Comparison of ENCODE assay signal across 21 mouse cellular contexts in the genomic region with DNA sequence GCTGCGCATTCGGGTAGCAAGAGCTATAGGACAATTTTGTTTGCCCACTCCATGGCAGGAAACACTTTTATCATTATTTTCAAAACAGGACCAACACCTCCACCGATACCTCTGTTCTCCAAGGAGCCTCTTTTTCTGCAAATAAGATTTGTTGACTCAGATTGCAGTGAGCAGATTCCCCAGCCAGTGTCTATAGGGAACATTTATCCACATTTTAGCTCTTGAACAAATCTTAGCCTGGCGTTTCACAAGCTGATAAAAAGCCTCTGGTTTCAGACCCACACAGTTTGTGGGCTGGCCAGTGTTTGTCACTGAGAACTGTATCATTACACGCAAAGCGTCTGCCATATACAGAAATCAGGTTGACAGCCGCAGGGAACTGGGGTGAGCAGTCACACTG.
DNase-seq lines count a peak whose midpoint lies in the region; ATAC-seq and TF ChIP-seq lines count a peak whose summit lies in the region.
"Had no signal": no experiment of that assay in that cellular context is flagged by ENCODE, and none has a peak within 500 bp of the region (broad histone marks: within the 10 kb centered on the region; RNA-seq: fewer than 3 reads in every experiment).

No protein-coding gene starts in this region.

- peaks cover 11% of the 10 kb centered on the region for H3K36me3 ChIP-seq in forebrain, embryonic 15.5 days
- H3K36me3 ChIP-seq in forebrain, embryonic 13.5 days (ENCODE audit: poor library complexity, severe bottlenecking), result peaks cover 11% of the 10 kb centered on the region
- H3K36me3 ChIP-seq in intestine, embryonic 14.5 days (ENCODE audit: control insufficient read depth, insufficient read depth, low read length), result no peaks in the 10 kb centered on the region
- H3K36me3 ChIP-seq in intestine, postnatal 0 days (ENCODE audit: control insufficient read depth, insufficient read depth), result no peaks in the 10 kb centered on the region
- no peaks in the 10 kb centered on the region for H3K36me3 ChIP-seq in neural tube, embryonic 14.5 days (ENCODE audit: control insufficient read depth, insufficient read depth, low read length)
- H3K36me3 ChIP-seq in neural tube, embryonic 15.5 days, result peaks cover 3% of the 10 kb centered on the region; the same call in 1 of the 2 replicates

- H3K4me2 ChIP-seq in forebrain, embryonic 15.5 days (replicated peaks), result no peak overlapping the region
- no peak overlapping the region for H3K4me2 ChIP-seq in forebrain, embryonic 13.5 days
- no peak overlapping the region for H3K4me2 ChIP-seq in intestine, embryonic 14.5 days (ENCODE audit: low read length)
- H3K4me2 ChIP-seq in intestine, postnatal 0 days (replicated peaks; ENCODE audit: low read depth), result no peak overlapping the region
- H3K4me2 ChIP-seq in neural tube, embryonic 14.5 days (ENCODE audit: low read depth, low read length), result no peak overlapping the region
- H3K4me2 ChIP-seq in neural tube, embryonic 15.5 days, result no peak overlapping the region
- H3K4me2 ChIP-seq: heart, embryonic 13.5 days; hindbrain, embryonic 14.5 days had no signal

- H3K27me3 ChIP-seq in forebrain, embryonic 15.5 days, result no peaks in the 10 kb centered on the region
- no peaks in the 10 kb centered on the region for H3K27me3 ChIP-seq in forebrain, embryonic 13.5 days
- no peaks in the 10 kb centered on the region for H3K27me3 ChIP-seq in intestine, embryonic 14.5 days (replicated peaks; ENCODE audit: control insufficient read depth, insufficient read depth, low read length)
- no peaks in the 10 kb centered on the region for H3K27me3 ChIP-seq in intestine, postnatal 0 days (replicated peaks; ENCODE audit: control insufficient read depth, insufficient read depth, low read length)
- no peaks in the 10 kb centered on the region for H3K27me3 ChIP-seq in neural tube, embryonic 14.5 days (ENCODE audit: control insufficient read depth, insufficient read depth, low read length)
- H3K27me3 ChIP-seq in neural tube, embryonic 15.5 days (replicated peaks), result no peaks in the 10 kb centered on the region
- H3K27me3 ChIP-seq: heart, embryonic 13.5 days had no signal

- no peak for TF ChIP-seq CTCF in intestine, postnatal 0 days (IDR thresholded peaks at IDR 0.05; ENCODE audit: low read depth)

- no peak for ATAC-seq in forebrain, embryonic 15.5 days (replicated peaks)
- ATAC-seq in forebrain, embryonic 13.5 days, result no peak
- no peak for ATAC-seq in intestine, embryonic 14.5 days (replicated peaks; ENCODE audit: low FRiP score, low TSS enrichment, low read depth)
- ATAC-seq in intestine, postnatal 0 days, result no peak
- no peak for ATAC-seq in neural tube, embryonic 14.5 days (ENCODE audit: low read depth)
- ATAC-seq in neural tube, embryonic 15.5 days (ENCODE audit: low FRiP score), result no peak
- ATAC-seq: forebrain, embryonic 14.5 days; hindbrain, postnatal 0 days had no signal

- H3K27ac ChIP-seq in forebrain, embryonic 15.5 days (replicated peaks), result 0 out of 2 replicates have a peak overlapping the region, but pooled peaks have one; percentile 29
- no peak overlapping the region for H3K27ac ChIP-seq in forebrain, embryonic 13.5 days
- no peak overlapping the region for H3K27ac ChIP-seq in intestine, embryonic 14.5 days (ENCODE audit: low read depth)
- no peak overlapping the region for H3K27ac ChIP-seq in intestine, postnatal 0 days (ENCODE audit: low read depth, low read length)
- peak overlapping the region; percentile 4; the same call in 1 of the 2 replicates for H3K27ac ChIP-seq in neural tube, embryonic 14.5 days (ENCODE audit: low read depth, low read length)
- H3K27ac ChIP-seq in neural tube, embryonic 15.5 days (replicated peaks), result no peak overlapping the region
- H3K27ac ChIP-seq: forebrain, embryonic 10.5 days; gastrocnemius, adult 2 months; heart, embryonic 13.5 days; hindbrain, embryonic 14.5 days; hindbrain, postnatal 0 days had no signal

- DNase-seq in intestine, embryonic 14.5 days (ENCODE audit: low spot score), result peak; percentile 42
- DNase-seq: adrenal gland, adult 8-10 months; adrenal gland, postnatal 25 days; cerebellum, adult 18-20 months; cerebellum, adult 9-10 months; cerebellum, postnatal 14 days; gastrocnemius, adult 2 months; gastrocnemius, postnatal 14 days; heart, adult 18-20 months; heart, postnatal 14 days; heart, postnatal 4 days had no signal

- 88% methylated on average over 7 of the region's 7 CpGs for WGBS in forebrain, embryonic 15.5 days
- 89% methylated on average over 7 of the region's 7 CpGs for WGBS in forebrain, embryonic 13.5 days
- WGBS in intestine, embryonic 14.5 days, result 76% methylated on average over 7 of the region's 7 CpGs
- 74% methylated on average over 7 of the region's 7 CpGs for WGBS in intestine, postnatal 0 days
- WGBS in neural tube, embryonic 14.5 days, result 83% methylated on average over 7 of the region's 7 CpGs
- WGBS in neural tube, embryonic 15.5 days, result 81% methylated on average over 7 of the region's 7 CpGs

- H3K9ac ChIP-seq in forebrain, embryonic 15.5 days (replicated peaks), result no peak overlapping the region
- no peak overlapping the region for H3K9ac ChIP-seq in forebrain, embryonic 13.5 days
- H3K9ac ChIP-seq in intestine, embryonic 14.5 days (ENCODE audit: low read length), result no peak overlapping the region
- no peak overlapping the region for H3K9ac ChIP-seq in intestine, postnatal 0 days (ENCODE audit: low read depth, low read length)
- no peak overlapping the region for H3K9ac ChIP-seq in neural tube, embryonic 14.5 days (replicated peaks; ENCODE audit: low read depth, low read length)
- no peak overlapping the region for H3K9ac ChIP-seq in neural tube, embryonic 15.5 days (replicated peaks)
- H3K9ac ChIP-seq: heart, embryonic 13.5 days; hindbrain, embryonic 14.5 days had no signal

- H3K4me3 ChIP-seq in forebrain, embryonic 15.5 days, result no peak overlapping the region
- no peak overlapping the region for H3K4me3 ChIP-seq in forebrain, embryonic 13.5 days
- no peak overlapping the region for H3K4me3 ChIP-seq in intestine, embryonic 14.5 days (ENCODE audit: low read depth, low read length)
- H3K4me3 ChIP-seq in intestine, postnatal 0 days (ENCODE audit: low read depth, low read length), result no peak overlapping the region
- H3K4me3 ChIP-seq in neural tube, embryonic 14.5 days (ENCODE audit: low read depth, low read length), result no peak overlapping the region
- H3K4me3 ChIP-seq in neural tube, embryonic 15.5 days (replicated peaks), result no peak overlapping the region
- H3K4me3 ChIP-seq: forebrain, embryonic 10.5 days; gastrocnemius, adult 2 months; heart, embryonic 13.5 days had no signal

- no peaks in the 10 kb centered on the region for H3K4me1 ChIP-seq in forebrain, embryonic 15.5 days
- H3K4me1 ChIP-seq in forebrain, embryonic 13.5 days, result 0 out of 2 replicates have a peak, but pooled peaks cover 4% of the 10 kb centered on the region
- H3K4me1 ChIP-seq in intestine, embryonic 14.5 days (replicated peaks; ENCODE audit: control insufficient read depth, insufficient read depth, low read length), result no peaks in the 10 kb centered on the region
- H3K4me1 ChIP-seq in intestine, postnatal 0 days (replicated peaks; ENCODE audit: control insufficient read depth, insufficient read depth, low read length), result no peaks in the 10 kb centered on the region
- H3K4me1 ChIP-seq in neural tube, embryonic 14.5 days (ENCODE audit: control insufficient read depth, insufficient read depth, low read length), result no peaks in the 10 kb centered on the region
- H3K4me1 ChIP-seq in neural tube, embryonic 15.5 days, result no peaks in the 10 kb centered on the region
- H3K4me1 ChIP-seq: heart, embryonic 13.5 days had no signal

- no peaks in the 10 kb centered on the region for H3K9me3 ChIP-seq in forebrain, embryonic 15.5 days
- no peaks in the 10 kb centered on the region for H3K9me3 ChIP-seq in forebrain, embryonic 13.5 days (replicated peaks)
- H3K9me3 ChIP-seq in intestine, embryonic 14.5 days (ENCODE audit: control insufficient read depth, low read length), result no peaks in the 10 kb centered on the region
- no peaks in the 10 kb centered on the region for H3K9me3 ChIP-seq in intestine, postnatal 0 days (ENCODE audit: control insufficient read depth)
- no peaks in the 10 kb centered on the region for H3K9me3 ChIP-seq in neural tube, embryonic 14.5 days (ENCODE audit: control insufficient read depth, low read length)
- H3K9me3 ChIP-seq in neural tube, embryonic 15.5 days (replicated peaks), result no peaks in the 10 kb centered on the region
- H3K9me3 ChIP-seq: forebrain, embryonic 10.5 days; heart, embryonic 13.5 days had no signal

Comparison
In these comparisons a context has a peak if more than half of its experiments do, and no peak if none do; other contexts are left out.
1. H3K27ac ChIP-seq: peak in forebrain, embryonic 15.5 days (single experiment) and neural tube, embryonic 14.5 days (single experiment); none in forebrain, embryonic 13.5 days (single experiment), intestine, embryonic 14.5 days (single experiment), intestine, postnatal 0 days (single experiment) and neural tube, embryonic 15.5 days (single experiment).